Mouse (Mus musculus) liver, adult 2 months (tissue): ENCODE results near the gene Fars2. TPM values are rescaled to one million over a fixed set of nuclear protein-coding genes. Genes with fewer than 3 reads are reported as not detected.

Source experiments
- DNase-seq: peaks from one replicate; pipeline ENCODE4 v3.0.0-alpha.2; 2011; ENCODE audit warnings: low read depth, low spot score; ENCODE audit errors: extremely low read depth
- H3K27ac ChIP-seq: fragments of 200-500 bp; replicated peaks from 2 replicates; pipeline ENCODE4 v1.5.1; 2012; ENCODE audit warnings: low read depth, mild to moderate bottlenecking, control low read depth, inconsistent platforms, low read length; ENCODE audit not compliant: insufficient read depth
- H3K27me3 ChIP-seq: fragments of 200-500 bp; 2 replicates; pipeline ENCODE4 v1.6.1; 2012; ENCODE audit warnings: mild to moderate bottlenecking, moderate library complexity, low read length, inconsistent platforms; ENCODE audit not compliant: control insufficient read depth, insufficient read depth
- H3K36me3 ChIP-seq: fragments of 200-500 bp; 2 replicates; pipeline ENCODE4 v1.6.1; 2012; ENCODE audit warnings: low read length, inconsistent platforms; ENCODE audit not compliant: control insufficient read depth, insufficient read depth
- H3K4me1 ChIP-seq: fragments of 200-500 bp; 2 replicates; pipeline ENCODE4 v1.6.1; 2011; ENCODE audit warnings: low read length; ENCODE audit not compliant: control insufficient read depth, insufficient read depth
- H3K4me3 ChIP-seq: fragments of 200-500 bp; 2 replicates; pipeline ENCODE4 v1.5.1; 2011; ENCODE audit warnings: low read depth, mild to moderate bottlenecking, control low read depth, low read length, moderate library complexity; ENCODE audit not compliant: insufficient read depth
- H3K79me2 ChIP-seq: fragments of 200-500 bp; 2 replicates; pipeline ENCODE4 v1.6.1; 2012; ENCODE audit warnings: inconsistent platforms, mild to moderate bottlenecking, low read length, moderate library complexity; ENCODE audit not compliant: control insufficient read depth, insufficient read depth
- H3K9ac ChIP-seq: fragments of 200-500 bp; 2 replicates; pipeline ENCODE4 v1.6.1; 2012; ENCODE audit warnings: low read depth, mild to moderate bottlenecking, control low read depth, inconsistent platforms, low read length
- CTCF ChIP-seq: fragments of 200-500 bp; IDR thresholded peaks from 2 replicates; pipeline ENCODE4 v1.5.1; 2011; ENCODE audit warnings: low read depth, low read length, control low read depth
- POLR2A ChIP-seq: fragments of 200-500 bp; IDR thresholded peaks from 2 replicates; pipeline ENCODE4 v1.6.1; 2011; ENCODE audit warnings: low read length, control low read depth; ENCODE audit not compliant: insufficient read depth; ENCODE audit errors: extremely low read depth
- WGBS: fragments of 180-500 bp; shearing (Covaris S2); methylation state at CpG from one replicate; pipeline ENCODE4 v1.1.7; 2018; 5-methylcytosine and 5-hydroxymethylcytosine counted together
- polyA plus RNA-seq: library from polyadenylated mRNA; depleted of rRNA; stranded (reverse); fragments of >200 nt; gene quantifications from 2 replicates; pipeline ENCODE4 v1.2.3, GENCODE M21; 2012
- total RNA-seq: library from RNA; depleted of rRNA; stranded (reverse); fragments of >200 nt; gene quantifications from 2 replicates; pipeline ENCODE4 v1.2.3, GENCODE M21; 2014

Gene Fars2
- total and polyA plus RNA-seq, 2 experiments, result 47.1 to 58.4 TPM

DNA sequence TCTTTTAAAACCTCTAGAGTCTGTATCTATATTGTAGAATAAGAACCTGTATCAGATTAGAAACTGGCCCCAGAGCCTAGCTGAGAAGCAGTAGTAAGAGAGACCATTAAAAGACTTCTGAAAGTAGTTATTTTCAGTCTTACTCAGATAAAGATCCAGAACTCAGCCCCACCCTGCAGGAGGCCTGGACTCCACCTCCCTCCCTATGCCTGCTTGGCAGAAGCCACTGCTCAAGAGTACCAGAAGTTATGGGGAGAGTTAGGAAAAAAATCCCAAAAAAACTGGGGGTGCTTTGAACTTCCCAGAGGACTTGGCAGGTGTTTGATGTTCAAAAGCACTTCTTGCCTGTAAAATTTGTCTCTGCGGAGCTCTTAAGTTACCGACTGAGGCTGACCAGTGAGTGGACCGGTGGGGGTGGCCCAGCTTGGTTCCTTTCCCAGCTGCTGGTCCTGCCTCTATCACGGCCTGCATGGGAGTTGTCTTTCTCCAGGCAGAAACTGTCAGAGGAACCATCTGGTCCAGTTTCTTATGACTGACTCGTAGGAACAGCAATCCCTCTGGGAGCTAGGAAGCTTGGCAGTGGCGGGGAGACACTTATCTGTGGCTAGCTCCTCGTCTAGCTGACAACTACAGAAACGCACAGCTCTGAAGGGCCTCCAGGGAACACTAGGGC, 411.1 kb downstream of the Fars2 start:
- Histone ChIP-seq H3K27me3 (no peaks in the 10 kb centered on the region), H3K36me3 (no peaks in the 10 kb centered on the region), H3K4me3 (no peak overlapping the region), H3K79me2 (no peaks in the 10 kb centered on the region), H3K9ac (no peak overlapping the region), H3K4me1 (0 out of 2 replicates have a peak, but pooled peaks cover 2% of the 10 kb centered on the region), H3K27ac (no peak overlapping the region)
- TF ChIP-seq POLR2A (no peak), CTCF (no peak)
- 92% methylated on average over 8 of the region's 8 CpGs for WGBS
- no peak for DNase-seq

DNA sequence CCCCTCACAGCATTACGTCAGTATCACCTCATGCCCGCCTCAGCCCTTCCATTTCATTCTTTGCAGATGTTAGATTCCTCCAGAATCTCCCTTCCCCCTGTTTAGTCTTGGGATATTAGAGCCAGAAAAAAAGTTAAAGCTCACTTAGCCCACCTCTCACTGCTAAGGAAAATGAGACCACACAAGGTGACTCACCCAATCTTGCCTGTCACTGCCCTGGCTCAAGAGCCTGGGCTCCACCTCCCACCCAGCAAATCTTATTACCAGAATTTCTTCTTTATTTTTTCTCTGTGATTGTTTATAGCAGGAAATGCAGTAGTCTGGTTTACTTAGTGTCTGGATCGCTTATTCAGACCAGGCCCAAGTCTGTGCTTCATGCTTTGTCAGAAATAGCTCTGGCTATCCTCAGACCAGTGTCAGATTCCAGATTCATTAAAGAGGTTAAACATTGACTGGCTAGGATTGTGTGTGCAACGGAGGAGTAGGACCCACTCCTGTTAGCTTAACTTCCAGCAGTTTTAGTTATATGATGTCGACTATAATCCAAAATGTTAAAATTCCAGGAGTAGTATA, 412.3 kb downstream of the Fars2 start:
- H3K27ac ChIP-seq, result no peak overlapping the region
- peaks cover 9% of the 10 kb centered on the region for H3K4me1 ChIP-seq
- H3K4me3 ChIP-seq, result no peak overlapping the region
- 63% methylated on average over 5 of the region's 5 CpGs for WGBS
- H3K9ac ChIP-seq, result no peak overlapping the region
- TF ChIP-seq CTCF (no peak), POLR2A (no peak)
- no peak for DNase-seq
- no peaks in the 10 kb centered on the region for H3K79me2 ChIP-seq
- no peaks in the 10 kb centered on the region for H3K36me3 ChIP-seq
- H3K27me3 ChIP-seq, result no peaks in the 10 kb centered on the region

DNA sequence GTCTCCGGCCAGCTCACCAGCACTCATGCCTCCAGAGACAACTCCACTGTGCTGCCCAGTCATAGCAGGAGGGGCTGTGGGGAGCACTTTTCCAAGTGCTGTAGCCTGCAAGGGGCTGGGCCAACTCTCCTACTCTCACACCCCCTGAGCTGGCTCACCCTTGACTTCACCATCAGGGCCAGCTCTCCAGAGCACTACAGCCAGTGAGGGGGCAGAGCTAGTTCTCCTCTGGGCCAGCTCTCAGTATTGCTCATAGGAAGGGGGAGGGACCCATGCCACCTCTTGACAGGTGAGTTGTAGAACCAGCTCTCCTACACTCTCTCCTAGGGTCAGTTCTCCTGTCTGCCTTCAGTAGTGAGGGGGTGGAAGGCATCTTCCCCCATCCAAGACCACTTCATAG, 413.6 kb downstream of the Fars2 start:
- H3K9ac ChIP-seq, result no peak overlapping the region
- H3K36me3 ChIP-seq, result no peaks in the 10 kb centered on the region
- no peak overlapping the region for H3K27ac ChIP-seq
- H3K4me1 ChIP-seq, result peaks cover 14% of the 10 kb centered on the region
- H3K27me3 ChIP-seq, result no peaks in the 10 kb centered on the region
- 100% methylated on average over 1 of the region's 1 CpGs for WGBS
- TF ChIP-seq POLR2A (no peak), CTCF (no peak)
- no peak overlapping the region for H3K4me3 ChIP-seq
- no peak for DNase-seq
- H3K79me2 ChIP-seq, result no peaks in the 10 kb centered on the region

DNA sequence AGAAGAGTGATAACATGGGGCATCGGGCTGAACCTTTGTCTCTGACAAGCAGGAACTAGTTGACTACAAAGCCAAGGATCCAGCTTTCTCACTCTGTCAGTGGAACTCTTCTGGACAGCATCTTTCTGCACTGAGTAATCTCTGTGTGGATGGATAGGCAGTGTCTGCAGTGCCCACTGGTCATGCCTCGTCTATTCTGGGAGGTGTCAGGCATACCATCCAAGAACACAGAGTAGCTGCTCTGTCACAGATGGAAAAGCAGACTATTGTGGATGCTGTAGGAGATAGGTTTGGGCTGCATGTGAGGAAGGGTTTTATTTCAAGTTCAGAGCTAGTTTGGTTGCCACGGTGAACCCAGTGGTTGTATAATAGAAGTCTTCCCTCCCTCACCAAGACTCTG, 414.7 kb downstream of the Fars2 start:
- TF ChIP-seq CTCF (no peak), POLR2A (no peak)
- Histone ChIP-seq H3K9ac (no peak overlapping the region), H3K27me3 (no peaks in the 10 kb centered on the region), H3K36me3 (no peaks in the 10 kb centered on the region), H3K27ac (no peak overlapping the region), H3K4me1 (peaks cover 14% of the 10 kb centered on the region), H3K79me2 (no peaks in the 10 kb centered on the region), H3K4me3 (no peak overlapping the region)
- no peak for DNase-seq
- 79% methylated on average over 3 of the region's 3 CpGs for WGBS

DNA sequence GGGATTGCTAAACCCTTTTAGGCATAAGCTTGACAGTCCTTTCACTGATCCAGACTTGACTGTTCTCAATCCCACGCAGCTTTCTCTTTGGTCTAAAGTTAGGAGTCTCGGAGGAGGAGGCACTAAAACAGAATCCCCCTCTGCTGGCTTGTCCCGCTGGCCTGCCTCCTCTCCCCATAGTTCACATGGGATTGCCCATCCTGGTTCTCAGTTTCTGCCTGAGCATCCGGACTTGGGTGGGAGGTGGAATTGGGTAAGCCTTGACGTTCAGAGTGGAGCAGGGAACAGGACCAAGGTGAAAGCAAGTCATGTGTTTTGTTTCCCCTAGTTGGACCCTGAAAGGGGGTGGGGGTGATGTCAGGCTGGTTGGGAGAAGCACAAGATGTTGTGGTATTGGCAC, 415.9 kb downstream of the Fars2 start:
- Histone ChIP-seq H3K4me1 (peaks cover 14% of the 10 kb centered on the region), H3K4me3 (no peak overlapping the region), H3K27ac (no peak overlapping the region), H3K27me3 (no peaks in the 10 kb centered on the region), H3K9ac (no peak overlapping the region), H3K36me3 (no peaks in the 10 kb centered on the region), H3K79me2 (no peaks in the 10 kb centered on the region)
- whole genome bisulfite sequencing, result 94% methylated on average over 5 of the region's 5 CpGs
- no peak for DNase-seq
- TF ChIP-seq CTCF (no peak), POLR2A (no peak)

DNA sequence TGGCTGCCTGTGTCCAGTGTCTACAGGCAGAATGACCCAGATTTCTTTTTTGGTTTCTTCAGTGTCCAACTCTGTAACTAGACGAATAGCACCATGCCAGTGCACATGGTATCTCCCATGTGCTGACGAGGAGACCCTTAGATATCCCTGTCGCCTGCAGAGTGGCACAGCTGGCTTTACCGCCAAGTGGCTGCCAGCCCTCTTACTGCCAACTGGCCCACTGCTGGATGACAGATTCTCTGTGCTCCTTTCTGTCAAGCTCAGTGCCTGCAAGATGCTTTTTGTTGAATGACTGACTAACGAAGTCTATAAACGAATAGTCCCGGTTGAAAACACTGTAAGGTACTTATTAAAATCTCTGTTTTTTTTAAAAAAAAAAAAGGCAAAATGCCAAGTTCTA, 416.3 kb downstream of the Fars2 start:
- DNase-seq, result no peak
- Histone ChIP-seq H3K27me3 (no peaks in the 10 kb centered on the region), H3K4me1 (peaks cover 14% of the 10 kb centered on the region), H3K9ac (no peak overlapping the region), H3K36me3 (no peaks in the 10 kb centered on the region), H3K79me2 (no peaks in the 10 kb centered on the region), H3K27ac (no peak overlapping the region), H3K4me3 (no peak overlapping the region)
- 83% methylated on average over 7 of the region's 7 CpGs for WGBS
- no peak for TF ChIP-seq CTCF
- TF ChIP-seq POLR2A, result no peak
